Mouse (Mus musculus) heart, adult 2 months (tissue): ENCODE measurements at regions not wholly inside any gene's neighbourhood (a gene's known extent, or its start where the extent isn't known, plus 50 kb on each side); places are given as distances from the start of the nearest gene placed in this dataset.

Experiments
- CTCF ChIP-seq: fragments of 200-600 bp; IDR thresholded peaks from 2 replicates; pipeline ENCODE4 v1.8.1; 2022; ENCODE audit warnings: antibody characterized with exemption, mild to moderate bottlenecking, moderate library complexity
- EP300 ChIP-seq: fragments of 200-500 bp; IDR thresholded peaks from 2 replicates; pipeline ENCODE4 v1.6.1; 2011; ENCODE audit warnings: low read depth, low read length, control low read depth; ENCODE audit not compliant: insufficient read depth
- POLR2A ChIP-seq: fragments of 200-500 bp; IDR thresholded peaks from 2 replicates; pipeline ENCODE4 v1.6.1; 2011; ENCODE audit warnings: mild to moderate bottlenecking, low read depth, low read length, control low read depth; ENCODE audit not compliant: insufficient read depth

- no peak for TF ChIP-seq POLR2A
- TF ChIP-seq CTCF = no peak
- no peak for TF ChIP-seq EP300
These were observed 223.9 kb downstream of the Tle4 start for GRCm38 (mm10) chr19:14373996-14374395.
